Mouse (Mus musculus) midbrain, embryonic 11.5 days (tissue): ENCODE results near the gene Brk1. TPM values are rescaled to one million over a fixed set of nuclear protein-coding genes. Genes with fewer than 3 reads are reported as not detected.

ENCODE experiments used
- ATAC-seq: fragments of 200-750 bp; cut with Nextera tagmentation; 2 replicates; pipeline ENCODE4 v1.8.0; 2017; ENCODE audit warnings: moderate TSS enrichment, moderate library complexity; ENCODE audit not compliant: low FRiP score
- DNase-seq: peaks from one replicate; pipeline ENCODE4 v3.0.0; 2015; ENCODE audit warnings: low spot score; ENCODE audit errors: missing footprints
- H3K27ac ChIP-seq: fragments of 300-500 bp; sonication (generic); 2 replicates; pipeline ENCODE4 v1.5.1; 2014; ENCODE audit warnings: low read depth, low read length
- H3K27me3 ChIP-seq: fragments of 300-500 bp; sonication (generic); 2 replicates; pipeline ENCODE4 v1.6.1; 2014; ENCODE audit warnings: mild to moderate bottlenecking, low read length, moderate library complexity, mixed read lengths; ENCODE audit not compliant: control insufficient read depth, insufficient read depth
- H3K36me3 ChIP-seq: fragments of 300-500 bp; sonication (generic); 2 replicates; pipeline ENCODE4 v1.6.1; 2014; ENCODE audit warnings: mild to moderate bottlenecking, low read length, moderate library complexity, mixed read lengths; ENCODE audit not compliant: control insufficient read depth, insufficient read depth
- H3K4me1 ChIP-seq: fragments of 300-500 bp; sonication (generic); 2 replicates; pipeline ENCODE4 v1.6.1; 2014; ENCODE audit warnings: low read length; ENCODE audit not compliant: control insufficient read depth, insufficient read depth
- H3K4me2 ChIP-seq: fragments of 300-500 bp; sonication (generic); 2 replicates; pipeline ENCODE4 v1.6.1; 2014; ENCODE audit warnings: mild to moderate bottlenecking, moderate library complexity
- H3K4me3 ChIP-seq: fragments of 300-500 bp; sonication (generic); 2 replicates; pipeline ENCODE4 v1.5.1; 2014; ENCODE audit warnings: low read depth, low read length
- H3K9ac ChIP-seq: fragments of 300-500 bp; sonication (generic); 2 replicates; pipeline ENCODE4 v1.6.1; 2014; ENCODE audit warnings: low read length
- H3K9me3 ChIP-seq: fragments of 300-500 bp; sonication (generic); 2 replicates; pipeline ENCODE4 v1.6.1; 2016; ENCODE audit warnings: low read length; ENCODE audit not compliant: control insufficient read depth
- WGBS: fragments of 180-500 bp; shearing (Covaris S2); extraction: QIAGEN DNeasy Blood & Tissue Kit; methylation state at CpG from one replicate; pipeline ENCODE4 v1.1.7; 2014; 5-methylcytosine and 5-hydroxymethylcytosine counted together
- polyA plus RNA-seq: library from polyadenylated mRNA; unstranded; fragments of >200 nt; fragmentation: Nextera tagmentation; extraction: Ambion mirVana; gene quantifications from 2 replicates; pipeline ENCODE4 v1.2.1, GENCODE M21; 2014

Gene Brk1
- polyA plus RNA-seq, 1 experiment from 2014 or later, result 232 TPM

- H3K4me3 ChIP-seq, result no peak overlapping the region
- no peaks in the 10 kb centered on the region for H3K9me3 ChIP-seq
- H3K27me3 ChIP-seq, result no peaks in the 10 kb centered on the region
- ATAC-seq (no peak), DNase-seq (peak; percentile 64)
- H3K9ac ChIP-seq, result no peak overlapping the region
- no peak overlapping the region for H3K4me2 ChIP-seq
- no peaks in the 10 kb centered on the region for H3K36me3 ChIP-seq
- 88% methylated on average over 4 of the region's 4 CpGs for WGBS
- H3K4me1 ChIP-seq, result peaks cover 6% of the 10 kb centered on the region; the same call in 1 of the 2 replicates
- H3K27ac ChIP-seq, result no peak overlapping the region
Observed at GRCm38 (mm10) chr6:113597945-113598344, 6.6 kb upstream of the Brk1 start.

GRCm38 (mm10) chr6:113599833-113600232 lies 4.7 kb upstream of the Brk1 start:
- Histone ChIP-seq H3K4me2 (no peak overlapping the region), H3K4me1 (peaks cover 6% of the 10 kb centered on the region; the same call in 1 of the 2 replicates), H3K27ac (no peak overlapping the region), H3K9me3 (no peaks in the 10 kb centered on the region), H3K9ac (no peak overlapping the region), H3K27me3 (no peaks in the 10 kb centered on the region), H3K36me3 (no peaks in the 10 kb centered on the region), H3K4me3 (no peak overlapping the region)
- ATAC-seq (no peak), DNase-seq (no peak)
- 76% methylated on average over 5 of the region's 5 CpGs for WGBS

- no peak within 1 kb of the TSS for H3K4me2 ChIP-seq
- DNase-seq (peak; percentile 82), ATAC-seq (no peak)
- peaks cover 9% of the 10 kb centered on the region; the same call in 1 of the 2 replicates for H3K4me1 ChIP-seq
- no peak within 1 kb of the TSS for H3K4me3 ChIP-seq
- peak within 1 kb of the TSS; percentile 43 for H3K9ac ChIP-seq
- no peaks in the 10 kb centered on the region for H3K36me3 ChIP-seq
- 38% methylated on average over 23 of the region's 23 CpGs for WGBS
- no peaks in the 10 kb centered on the region for H3K9me3 ChIP-seq
- H3K27me3 ChIP-seq, result no peaks in the 10 kb centered on the region
- H3K27ac ChIP-seq, result no peak within 1 kb of the TSS
Observed at GRCm38 (mm10) chr6:113600543-113601139, 3.9 kb upstream of the Brk1 start, which contains the start of gene Fancd2os. Gene Fancd2os (minus strand): TSS chr6:113600715.

GRCm38 (mm10) chr6:113602821-113603220 lies 1.8 kb upstream of the Brk1 start:
- Histone ChIP-seq H3K27me3 (no peaks in the 10 kb centered on the region), H3K9ac (no peak overlapping the region), H3K4me3 (no peak overlapping the region), H3K4me2 (no peak overlapping the region), H3K9me3 (no peaks in the 10 kb centered on the region), H3K4me1 (peaks cover 13% of the 10 kb centered on the region; the same call in 1 of the 2 replicates), H3K36me3 (no peaks in the 10 kb centered on the region), H3K27ac (no peak overlapping the region)
- DNase-seq, result peak; percentile 72
- 94% methylated on average over 6 of the region's 6 CpGs for WGBS
- no peak for ATAC-seq

GRCm38 (mm10) chr6:113603993-113604392 lies 579 bp upstream of the Brk1 start:
- Histone ChIP-seq H3K4me3 (peak overlapping the region; percentile 94), H3K36me3 (no peaks in the 10 kb centered on the region), H3K9ac (peak overlapping the region; percentile 92), H3K4me2 (peak overlapping the region; percentile 79), H3K27me3 (no peaks in the 10 kb centered on the region), H3K9me3 (no peaks in the 10 kb centered on the region), H3K4me1 (peaks cover 13% of the 10 kb centered on the region; the same call in 1 of the 2 replicates), H3K27ac (no peak overlapping the region)
- ATAC-seq (no peak), DNase-seq (no peak)
- 51% methylated on average over 12 of the region's 12 CpGs for WGBS

GRCm38 (mm10) chr6:113605224-113605545 lies 613 bp downstream of the Brk1 start:
- Histone ChIP-seq H3K9ac (peak overlapping the region; percentile 92), H3K36me3 (no peaks in the 10 kb centered on the region), H3K4me3 (peak overlapping the region; percentile 94), H3K27ac (no peak overlapping the region; the same call in 1 of the 2 replicates), H3K4me1 (peaks cover 12% of the 10 kb centered on the region; the same call in 1 of the 2 replicates), H3K4me2 (peak overlapping the region; percentile 79), H3K27me3 (no peaks in the 10 kb centered on the region), H3K9me3 (no peaks in the 10 kb centered on the region)
- WGBS, result 6% methylated on average over 10 of the region's 10 CpGs
- DNase-seq (no peak), ATAC-seq (no peak)

- no peak overlapping the region for H3K4me2 ChIP-seq
- no peaks in the 10 kb centered on the region for H3K9me3 ChIP-seq
- H3K9ac ChIP-seq, result no peak overlapping the region
- H3K27ac ChIP-seq, result no peak overlapping the region
- peaks cover 7% of the 10 kb centered on the region; the same call in 1 of the 2 replicates for H3K4me1 ChIP-seq
- H3K27me3 ChIP-seq, result no peaks in the 10 kb centered on the region
- DNase-seq (no peak), ATAC-seq (no peak)
- peaks cover 3% of the 10 kb centered on the region for H3K36me3 ChIP-seq
- H3K4me3 ChIP-seq, result no peak overlapping the region
- WGBS, result 90% methylated on average over 6 of the region's 6 CpGs
Observed at GRCm38 (mm10) chr6:113608871-113609270, 4.3 kb downstream of the Brk1 start.

GRCm38 (mm10) chr6:113609293-113609692 lies 4.7 kb downstream of the Brk1 start:
- DNase-seq, result no peak
- 96% methylated on average over 7 of the region's 7 CpGs for WGBS

GRCm38 (mm10) chr6:113612258-113612969 lies 7.8 kb downstream of the Brk1 start:
- DNase-seq (no peak), ATAC-seq (no peak)
- Histone ChIP-seq H3K9me3 (no peaks in the 10 kb centered on the region), H3K36me3 (peaks cover 22% of the 10 kb centered on the region), H3K27ac (no peak overlapping the region), H3K4me1 (no peaks in the 10 kb centered on the region), H3K4me3 (no peak overlapping the region), H3K4me2 (no peak overlapping the region), H3K27me3 (no peaks in the 10 kb centered on the region), H3K9ac (no peak overlapping the region)
- WGBS, result 95% methylated on average over 8 of the region's 8 CpGs

More at GRCm38 (mm10) chr6:113609293-113609692, 4.7 kb downstream of the Brk1 start:
- Histone ChIP-seq H3K4me3 (no peak overlapping the region), H3K9me3 (no peaks in the 10 kb centered on the region), H3K27me3 (no peaks in the 10 kb centered on the region), H3K36me3 (peaks cover 8% of the 10 kb centered on the region), H3K4me1 (peaks cover 7% of the 10 kb centered on the region; the same call in 1 of the 2 replicates), H3K4me2 (no peak overlapping the region), H3K9ac (no peak overlapping the region), H3K27ac (no peak overlapping the region)
- no peak for ATAC-seq
